Mouse (Mus musculus) B cell, adult 2 months (primary cell): ENCODE results near the gene Abca7.
A peak's percentile ranks its signal among the peaks of the same experiment; 100 is the strongest.
"Not testable (repeated sequence)": the region's sequence is repeated elsewhere in the genome, so short reads cannot be mapped to it uniquely, and the experiment has no call there.

Experiments
- DNase-seq, 2 experiments: peaks; one replicate each; pipeline ENCODE4 v3.0.0; 2022

The Abca7 gene

DNA sequence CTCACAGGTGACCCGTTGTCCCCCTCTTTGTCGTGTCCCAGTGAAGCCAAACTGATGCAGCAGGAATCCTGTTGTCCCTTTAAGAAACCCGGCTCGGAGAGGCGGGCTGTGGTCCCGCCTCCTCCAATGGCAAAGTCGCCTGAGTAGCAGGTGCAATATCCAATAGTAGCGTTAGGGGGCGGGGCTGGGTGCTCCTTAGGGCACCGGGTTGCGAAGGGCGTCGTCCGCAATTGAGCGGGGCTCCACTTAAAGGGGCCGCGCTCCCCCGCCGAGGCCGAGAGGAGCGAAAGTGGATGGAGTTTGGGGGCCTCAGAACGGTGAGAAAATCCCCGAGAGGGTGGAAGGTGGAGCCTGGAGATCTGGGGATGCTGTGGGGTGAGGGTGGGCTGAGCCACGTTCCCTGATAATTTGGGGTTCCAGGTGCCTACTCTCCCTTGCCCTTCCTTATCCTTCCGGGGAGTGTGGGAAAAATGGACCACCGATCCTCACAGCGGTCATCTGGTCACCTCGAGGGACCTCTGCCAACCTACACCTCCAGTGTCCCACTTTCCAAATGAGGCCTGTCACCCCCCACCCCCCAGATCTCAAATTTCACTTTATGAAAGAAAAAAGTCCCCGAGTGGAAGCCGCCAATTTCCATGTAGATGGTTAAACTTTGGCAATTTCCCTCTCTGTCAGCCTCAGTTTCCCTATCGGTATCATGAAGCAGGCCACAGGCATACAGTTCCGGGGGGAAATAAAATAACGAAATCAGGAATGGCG is at the start of gene Abca7:
Gene Abca7, plus strand, starts transcription at position 223 of the 762 bp plus-strand sequence.
- DNase-seq = peak; percentile 97 to 98

DNA sequence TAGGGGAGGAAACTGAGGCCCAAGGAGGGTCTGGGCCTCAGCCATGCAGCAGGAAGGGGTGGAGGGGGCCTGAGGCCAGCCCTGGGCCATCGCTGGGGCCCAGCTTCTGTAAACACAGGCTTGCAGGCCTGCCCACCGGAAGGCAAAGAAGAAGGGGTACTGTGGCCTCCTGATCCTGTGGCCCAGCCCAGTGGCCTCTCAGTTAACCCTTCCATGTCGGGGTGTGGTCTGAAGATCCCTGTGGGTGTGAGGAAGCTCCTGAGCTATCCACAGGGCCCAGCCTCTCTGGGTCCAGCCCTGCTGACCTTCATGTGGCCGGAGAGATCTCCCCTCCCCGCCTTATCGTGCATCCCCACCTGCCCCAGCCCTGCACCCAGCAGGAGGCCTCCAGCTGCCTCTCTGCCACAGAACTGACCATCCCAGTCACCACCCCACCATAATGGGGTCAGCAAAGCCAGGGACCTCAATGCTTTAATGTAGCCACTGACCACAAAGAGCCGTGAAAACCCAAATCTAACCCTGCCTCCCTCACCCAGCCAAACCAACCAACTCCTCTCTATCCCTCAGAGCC is 49.5 kb upstream of the Abca7 start:
- DNase-seq = no peak

DNA sequence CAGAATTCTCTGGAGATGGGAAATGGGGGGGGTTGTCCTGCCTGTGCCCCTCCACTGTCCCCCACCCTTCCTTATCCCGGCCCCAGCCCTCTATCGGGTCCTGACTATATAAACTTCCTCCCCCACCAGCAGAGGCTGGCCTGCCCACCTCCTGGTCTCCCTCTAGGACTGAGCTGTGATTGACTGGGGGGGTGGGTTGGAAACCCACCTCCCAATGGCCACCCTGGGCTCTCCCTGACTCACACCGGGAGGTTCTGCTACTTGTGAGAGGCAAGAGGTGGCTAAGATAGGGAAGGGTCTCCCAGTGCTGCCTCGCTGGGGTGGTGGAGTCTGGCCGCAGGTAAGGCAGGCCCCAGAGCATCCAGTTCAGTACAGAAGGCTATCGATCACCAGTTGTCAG is 48.8 kb upstream of the Abca7 start:
- DNase-seq = no peak

DNA sequence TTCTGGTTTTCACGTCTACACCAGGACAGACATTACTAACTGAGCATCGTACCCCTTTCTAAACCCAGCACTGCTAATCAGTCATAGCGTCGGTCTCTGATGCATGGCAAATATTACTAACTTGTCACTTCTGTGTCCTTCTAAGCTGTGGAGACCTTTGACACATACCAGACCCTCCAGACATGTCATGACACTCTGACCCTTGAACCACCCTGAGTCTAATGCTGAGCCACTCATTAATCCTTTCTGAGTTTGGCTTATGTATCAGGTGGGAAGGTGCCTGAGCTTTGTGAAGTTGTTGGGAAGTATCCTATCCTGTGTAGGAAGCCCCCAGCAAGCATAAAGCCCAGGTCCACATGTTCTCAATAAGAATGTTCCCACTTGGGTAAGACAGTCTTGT is 46.4 kb upstream of the Abca7 start:
- DNase-seq = no peak

DNA sequence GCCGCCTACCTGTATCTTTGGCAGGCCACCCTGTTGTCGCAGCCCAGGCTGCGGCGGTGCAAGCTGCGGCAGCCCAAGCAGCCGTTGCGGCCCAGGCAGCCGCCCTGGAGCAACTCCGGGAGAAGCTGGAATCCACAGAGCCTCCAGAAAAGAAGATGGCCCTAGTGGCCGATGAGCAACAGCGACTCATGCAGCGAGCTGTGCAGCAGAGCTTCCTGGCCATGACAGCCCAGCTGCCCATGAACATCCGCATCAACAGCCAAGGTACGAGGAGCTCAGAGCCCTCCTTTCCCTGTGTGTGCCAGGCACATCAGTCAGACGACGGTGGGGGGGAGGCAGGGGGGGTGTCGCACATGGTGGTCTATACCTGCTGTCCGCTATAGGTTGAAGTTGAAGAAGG is 45.6 kb upstream of the Abca7 start:
- DNase-seq = no peak

DNA sequence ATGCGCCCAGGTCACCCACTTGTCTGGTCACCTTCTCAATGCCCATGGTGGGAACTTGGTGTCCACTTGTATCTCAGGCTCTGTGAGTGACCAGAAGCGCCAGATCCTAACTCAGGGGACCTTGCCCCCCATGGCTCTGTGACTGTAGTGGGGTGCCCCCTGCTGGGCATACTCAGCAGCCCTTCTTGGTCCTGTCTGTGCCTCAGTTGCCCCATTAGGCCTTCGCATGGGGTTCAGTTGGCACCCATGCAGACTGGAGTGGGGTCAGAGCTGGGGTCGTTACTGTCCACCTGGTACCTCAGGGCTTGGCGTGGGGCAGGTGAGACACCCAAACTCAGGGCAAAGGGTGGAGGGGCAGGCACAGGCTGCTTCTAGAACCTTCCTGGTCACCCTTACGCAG is 42.3 kb upstream of the Abca7 start:
- DNase-seq = peak; percentile 64 to 66

DNA sequence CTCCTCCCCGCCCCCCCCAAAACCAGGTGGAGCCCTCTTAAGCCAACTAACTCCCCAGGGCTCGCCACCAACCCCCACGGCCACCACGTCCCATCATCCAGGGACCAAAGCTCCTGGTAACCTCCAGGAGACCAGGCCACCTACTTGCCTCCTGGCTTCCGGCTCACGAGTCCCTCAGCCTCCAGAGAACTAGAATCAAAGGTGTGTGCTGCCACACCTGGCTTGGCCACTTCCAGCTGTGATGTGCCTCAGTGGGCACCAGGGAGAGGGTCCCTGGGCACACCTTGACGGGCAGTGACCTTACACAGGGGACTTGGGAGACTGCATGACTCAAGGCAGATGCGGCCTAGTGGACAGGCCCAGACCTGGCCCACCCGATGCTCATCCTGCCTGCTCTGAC is 40.6 kb upstream of the Abca7 start:
- DNase-seq = no peak

DNA sequence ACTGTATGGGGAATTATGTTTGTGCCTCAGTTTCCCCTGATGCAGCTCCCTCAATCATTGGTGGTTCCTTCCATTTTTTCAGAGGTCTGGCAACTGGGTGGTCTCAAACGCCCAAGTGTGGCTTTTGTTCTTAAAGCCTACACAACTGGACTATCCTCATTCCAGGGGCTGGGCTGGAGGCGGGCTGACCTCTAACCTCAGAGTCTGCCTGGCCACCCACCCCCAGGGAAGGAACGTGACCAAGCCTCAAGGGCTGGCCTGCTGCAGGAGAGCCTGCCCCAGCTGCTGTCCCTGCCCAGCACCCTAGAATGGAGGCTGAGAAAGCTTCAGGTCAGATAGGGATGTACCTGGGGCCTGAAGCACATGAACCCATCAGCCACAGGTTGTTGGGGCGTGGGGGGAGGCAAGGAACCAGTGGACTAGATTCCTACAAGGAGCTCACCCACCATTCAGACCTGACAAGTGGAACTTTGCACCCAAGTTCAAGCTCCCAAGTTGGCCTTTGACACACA is 39.6 kb upstream of the Abca7 start:
- DNase-seq = no peak

DNA sequence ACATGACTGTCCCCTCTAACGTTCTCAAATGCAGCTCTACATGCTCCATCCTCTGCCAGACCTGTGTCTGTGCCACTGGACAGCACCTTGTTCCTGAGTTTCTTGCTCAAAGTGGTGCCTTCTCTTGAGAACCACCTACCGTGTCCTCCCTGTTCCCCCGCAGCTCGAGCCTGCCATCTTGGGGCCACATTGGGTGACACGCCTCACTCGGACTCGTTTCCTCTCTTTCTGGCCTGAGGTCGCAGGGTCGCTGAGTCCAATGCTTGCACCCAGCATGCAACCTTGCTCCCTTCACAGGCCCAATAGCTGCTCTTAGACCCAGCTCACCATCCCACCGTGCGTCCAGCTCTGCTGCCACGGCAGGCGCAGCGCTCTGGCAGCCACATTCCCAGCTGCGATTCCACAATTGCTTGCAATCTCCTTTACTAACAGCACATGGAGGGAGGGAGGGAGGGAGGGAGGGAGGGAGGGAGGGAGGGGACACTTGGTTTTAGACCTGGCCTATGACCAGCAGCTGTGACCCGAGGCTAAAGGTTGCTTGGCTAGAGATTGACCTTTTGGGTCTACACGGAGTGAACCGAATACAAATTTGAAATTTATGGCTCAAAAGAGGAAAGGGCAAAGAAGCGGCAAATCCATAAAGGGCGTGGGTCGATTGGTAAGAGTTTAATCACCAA is 38.0 kb upstream of the Abca7 start:
- DNase-seq = peak; percentile 90 to 92

DNA sequence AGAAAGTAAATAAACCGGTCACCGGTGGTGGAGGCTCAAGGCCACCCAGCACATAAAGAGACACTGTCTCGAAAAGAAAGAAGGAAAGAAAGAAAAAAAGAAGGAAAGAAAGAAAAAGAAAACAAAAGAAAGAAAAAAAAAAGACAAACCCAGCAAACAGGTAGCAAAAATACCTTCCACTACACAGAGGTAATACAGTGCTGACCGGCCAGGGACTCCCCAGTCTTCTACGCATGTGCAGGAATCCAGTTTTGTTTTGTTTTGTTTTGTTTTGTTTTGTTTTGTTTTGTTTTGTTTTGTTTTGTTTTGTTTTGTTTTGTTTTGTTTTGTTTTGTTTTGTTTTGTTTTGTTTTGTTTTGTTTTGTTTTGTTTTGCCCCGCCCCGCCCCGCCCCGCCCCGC is 36.9 kb upstream of the Abca7 start:
- DNase-seq = not testable (repeated sequence)

DNA sequence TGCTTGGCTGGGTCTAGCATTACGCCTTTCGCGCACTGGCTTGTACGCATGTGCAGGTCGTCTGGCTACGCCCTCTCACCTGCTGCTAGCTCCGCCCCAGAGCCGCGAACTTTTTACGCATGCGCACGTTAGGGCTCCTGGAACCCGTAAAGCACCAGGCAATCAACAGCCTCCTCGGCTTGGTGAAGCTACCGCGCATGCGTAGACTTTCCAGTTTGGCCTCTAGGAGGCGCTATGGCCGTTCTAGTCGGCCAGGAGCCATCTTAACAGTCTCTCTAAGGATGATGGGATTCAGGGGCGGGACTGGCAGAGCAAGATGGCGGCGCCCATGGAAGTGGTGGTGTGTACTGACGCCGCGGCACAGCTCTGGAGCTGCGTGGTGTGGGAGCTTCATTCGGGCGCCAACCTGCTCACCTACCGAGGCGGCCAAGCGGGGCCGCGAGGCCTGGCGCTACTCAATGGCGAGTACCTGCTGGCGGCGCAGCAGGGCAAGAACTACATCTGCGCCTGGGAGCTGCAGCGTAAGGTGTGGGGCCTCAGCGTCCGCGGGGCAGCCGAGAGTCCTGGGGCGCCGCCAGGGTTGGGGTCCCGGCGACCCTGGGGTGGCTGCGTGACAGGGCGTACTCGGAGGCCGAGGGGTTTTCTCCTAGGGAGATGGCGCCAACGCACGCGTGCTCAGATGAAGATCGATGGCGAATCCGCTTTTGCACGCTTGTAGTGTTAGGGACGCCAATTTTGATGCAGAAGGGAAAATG is 36.3 kb upstream of the Abca7 start, which contains the start of gene Wdr18:
Gene Wdr18, plus strand, starts transcription at position 306 of the 755 bp plus-strand sequence.
- peak; percentile 99 for DNase-seq

DNA sequence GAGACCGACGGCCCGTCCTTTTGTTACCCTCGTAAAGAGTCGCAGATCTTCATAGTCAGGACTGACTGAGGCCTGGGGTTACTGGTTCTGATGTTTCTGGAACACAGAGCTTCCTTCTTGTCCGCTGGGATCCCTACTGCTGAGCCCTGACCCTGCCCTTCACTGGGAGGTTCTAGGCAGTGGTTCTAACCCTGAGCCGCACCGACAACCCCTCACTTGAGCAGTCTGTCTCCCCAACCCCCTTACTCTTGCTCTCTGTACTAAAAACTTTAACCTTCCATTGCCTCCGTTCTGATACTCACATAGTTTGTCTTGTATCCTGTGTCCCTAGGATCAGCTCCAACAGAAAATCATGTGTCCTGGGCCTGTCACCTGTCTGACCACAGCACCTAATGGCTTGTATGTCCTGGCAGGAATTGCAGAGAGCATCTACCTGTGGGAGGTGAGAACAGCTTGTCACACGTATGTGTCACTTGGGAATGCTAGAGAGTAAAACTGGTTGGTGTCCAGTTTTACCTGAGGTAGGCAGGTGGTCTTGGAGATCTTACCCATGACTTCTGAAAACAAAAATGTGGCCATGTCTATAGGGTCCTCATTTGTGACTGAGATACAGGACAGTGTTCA is 35.5 kb upstream of the Abca7 start:
- DNase-seq = no peak

DNA sequence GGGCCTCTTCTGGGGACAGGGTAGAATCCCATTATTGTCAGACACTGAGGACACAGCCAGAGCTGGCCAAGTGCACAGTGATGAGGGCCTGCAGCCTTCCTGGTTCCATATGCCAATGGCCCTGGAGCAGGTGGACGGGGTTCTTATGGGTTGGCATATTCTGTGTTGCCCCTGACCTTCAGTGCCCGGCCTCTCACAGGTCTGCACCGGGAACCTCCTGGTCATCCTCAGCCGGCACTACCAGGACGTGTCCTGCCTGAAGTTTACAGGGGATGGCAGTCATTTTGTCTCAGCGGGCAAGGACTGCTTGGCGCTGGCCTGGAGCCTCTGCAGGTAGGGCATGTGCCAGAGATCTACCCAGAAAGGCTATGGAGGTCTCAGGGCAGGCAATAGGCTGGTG is 31.6 kb upstream of the Abca7 start:
- DNase-seq = no peak

DNA sequence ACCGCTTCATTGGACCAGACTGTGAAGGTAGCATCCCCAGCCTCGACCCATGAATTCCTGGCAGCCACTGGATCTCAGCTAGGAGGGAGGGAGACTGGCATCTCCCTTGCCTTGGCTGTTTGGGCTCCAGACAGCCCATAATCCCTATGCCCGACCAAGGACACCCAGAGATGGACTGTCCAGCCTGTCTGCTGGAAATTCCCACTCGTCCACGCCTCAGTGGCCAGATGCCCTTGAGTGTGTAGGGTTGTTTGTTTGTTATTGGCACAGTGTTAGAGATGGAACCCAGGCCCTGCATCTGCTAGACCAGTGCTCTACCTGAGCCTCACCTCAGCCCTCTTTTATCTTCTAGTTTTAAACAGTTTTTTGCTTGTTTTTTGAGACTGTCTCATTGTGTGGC is 31.0 kb upstream of the Abca7 start:
- DNase-seq = no peak

DNA sequence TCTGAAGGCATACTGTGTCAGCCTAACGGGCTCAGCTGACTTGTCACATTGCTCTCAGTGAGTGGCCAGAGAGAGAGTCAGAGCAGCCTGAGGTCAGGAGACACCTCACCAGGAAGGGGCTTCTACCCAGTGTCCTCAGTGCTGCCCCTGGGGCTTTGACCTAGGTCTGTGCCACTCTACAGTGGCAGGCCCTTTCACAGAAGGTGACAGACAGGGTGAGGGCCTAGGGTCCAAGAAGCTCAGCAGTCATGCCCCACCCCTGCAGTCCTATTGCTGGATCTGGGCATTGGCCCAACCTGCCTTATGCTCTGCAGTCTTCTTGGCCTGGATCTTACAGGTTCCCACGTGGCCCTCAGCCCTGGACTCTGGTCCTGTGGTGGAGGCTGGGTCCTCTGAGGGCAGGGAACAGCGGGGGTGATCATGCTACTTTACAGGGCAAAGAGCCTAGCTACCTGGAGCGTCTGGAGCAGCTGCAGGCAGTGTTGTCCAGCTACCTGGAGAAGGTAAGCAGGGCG is 29.4 kb upstream of the Abca7 start:
- no peak for DNase-seq

DNA sequence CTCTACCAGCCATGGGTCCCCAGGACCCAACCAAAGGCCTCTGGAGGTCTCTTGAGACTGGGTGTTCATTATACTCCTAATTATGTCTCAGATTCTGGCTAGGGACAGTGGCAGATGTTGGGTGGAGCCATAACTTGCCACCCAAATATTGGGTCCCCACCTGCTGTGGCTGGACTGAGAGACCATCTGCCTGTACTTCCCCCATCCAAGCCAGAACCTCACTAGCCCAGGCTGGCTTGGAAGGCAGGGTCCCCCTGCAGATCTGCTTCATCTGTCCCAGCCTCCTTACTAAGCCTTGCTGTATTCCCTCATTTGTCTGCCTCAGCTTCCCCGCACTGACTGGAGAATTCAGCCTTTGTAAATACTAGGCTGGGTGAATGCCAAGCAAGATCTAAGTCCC is 28.1 kb upstream of the Abca7 start:
- DNase-seq = no peak

DNA sequence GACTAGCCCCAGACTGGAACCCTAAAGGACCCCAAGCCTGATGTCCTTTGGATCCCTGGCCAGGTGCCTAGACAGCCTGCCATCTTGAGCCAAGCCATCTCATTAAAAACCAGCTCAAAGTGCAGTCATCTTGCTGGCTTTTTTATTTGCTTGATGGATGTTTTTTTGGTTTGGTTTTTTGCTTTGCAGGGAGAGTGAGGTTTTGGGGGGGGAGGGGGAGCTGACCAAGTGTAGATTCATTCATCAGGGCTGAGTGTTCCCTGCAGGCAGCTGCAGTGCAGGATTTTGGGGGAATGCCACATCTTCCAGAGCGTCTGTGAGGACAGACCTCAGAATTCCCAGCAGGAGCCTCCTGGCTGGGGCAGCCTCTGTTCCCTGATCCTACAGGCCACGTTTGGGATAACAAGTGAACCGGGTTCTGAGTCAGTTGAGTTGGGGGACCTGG is 27.1 kb upstream of the Abca7 start:
- no peak for DNase-seq

DNA sequence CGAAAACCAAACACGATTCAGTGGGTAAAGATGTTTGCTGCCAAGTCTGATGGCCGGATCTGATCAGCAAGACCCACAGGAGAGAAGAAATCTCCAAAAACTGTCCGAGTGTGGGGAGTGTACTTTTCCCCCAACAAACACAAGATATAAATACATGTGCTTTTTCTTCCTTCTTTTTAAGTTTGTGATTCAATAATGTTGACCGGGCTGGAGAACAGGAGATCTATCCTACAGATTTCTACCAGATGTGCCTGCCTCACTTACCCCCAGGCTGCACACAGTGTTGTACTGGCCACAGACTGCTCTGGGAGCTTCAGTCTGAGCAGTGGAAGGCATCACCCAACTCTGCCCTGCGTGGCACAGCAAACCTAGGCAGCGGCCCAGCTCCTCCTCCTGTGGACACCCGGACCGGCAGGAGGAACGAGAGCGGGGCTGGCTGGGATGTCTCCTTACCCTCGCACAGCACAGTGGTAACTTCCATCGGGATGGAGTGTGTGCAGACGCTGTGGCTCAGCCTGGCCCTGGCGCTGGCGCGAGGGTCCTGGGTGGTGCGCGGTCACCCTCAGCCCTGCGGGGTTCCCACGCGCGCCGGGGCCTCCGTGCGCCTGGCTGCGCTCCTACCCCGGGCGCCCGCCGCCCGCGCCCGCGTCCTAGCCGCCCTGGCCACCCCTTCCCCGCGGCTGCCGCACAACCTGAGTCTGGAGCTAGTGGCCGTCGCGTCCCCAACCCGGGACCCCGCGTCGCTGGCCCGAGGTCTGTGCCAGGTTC is 25.7 kb upstream of the Abca7 start, which contains the start of gene Grin3b:
Gene Grin3b, plus strand, starts transcription at position 301 of the 768 bp plus-strand sequence.
- no peak for DNase-seq

DNA sequence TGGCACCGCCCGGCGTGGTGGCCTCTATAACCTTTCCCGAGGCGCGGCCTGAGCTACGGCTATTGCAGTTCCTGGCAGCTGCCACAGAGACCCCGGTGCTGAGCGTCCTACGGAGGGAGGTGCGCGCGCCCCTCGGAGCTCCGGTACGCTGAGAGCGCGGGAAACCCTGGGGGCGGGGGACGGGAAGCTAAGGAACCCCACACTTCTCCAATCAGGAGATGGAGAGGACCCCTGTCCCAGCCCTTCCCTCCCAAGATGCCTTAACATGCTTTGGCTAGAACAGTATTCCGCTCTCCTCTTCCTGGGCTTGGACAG is 25.2 kb upstream of the Abca7 start:
- DNase-seq = no peak

DNA sequence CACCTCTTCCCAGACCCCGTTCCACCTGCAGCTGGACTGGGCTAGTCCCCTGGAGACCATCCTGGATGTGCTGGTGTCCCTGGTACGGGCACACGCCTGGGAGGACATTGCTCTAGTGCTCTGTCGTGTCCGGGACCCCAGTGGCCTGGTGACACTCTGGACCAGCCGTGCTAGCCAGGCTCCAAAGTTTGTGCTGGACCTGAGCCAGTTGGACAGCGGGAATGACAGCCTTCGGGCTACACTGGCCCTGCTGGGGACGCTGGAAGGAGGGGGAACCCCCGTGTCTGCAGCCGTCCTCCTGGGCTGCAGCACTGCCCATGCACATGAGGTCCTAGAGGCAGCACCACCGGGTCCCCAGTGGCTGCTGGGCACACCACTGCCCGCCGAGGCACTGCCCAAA is 23.5 kb upstream of the Abca7 start:
- no peak for DNase-seq

DNA sequence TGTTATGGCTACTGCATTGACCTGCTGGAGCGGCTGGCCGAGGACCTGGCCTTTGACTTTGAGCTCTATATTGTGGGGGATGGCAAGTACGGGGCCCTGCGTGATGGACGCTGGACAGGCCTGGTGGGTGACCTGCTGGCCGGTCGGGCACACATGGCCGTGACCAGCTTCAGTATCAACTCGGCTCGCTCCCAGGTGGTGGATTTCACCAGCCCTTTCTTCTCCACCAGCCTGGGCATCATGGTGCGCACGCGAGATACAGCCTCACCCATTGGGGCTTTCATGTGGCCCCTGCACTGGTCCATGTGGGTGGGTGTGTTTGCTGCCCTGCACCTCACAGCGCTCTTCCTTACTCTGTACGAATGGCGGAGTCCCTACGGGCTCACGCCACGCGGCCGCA is 22.2 kb upstream of the Abca7 start:
- DNase-seq = no peak

DNA sequence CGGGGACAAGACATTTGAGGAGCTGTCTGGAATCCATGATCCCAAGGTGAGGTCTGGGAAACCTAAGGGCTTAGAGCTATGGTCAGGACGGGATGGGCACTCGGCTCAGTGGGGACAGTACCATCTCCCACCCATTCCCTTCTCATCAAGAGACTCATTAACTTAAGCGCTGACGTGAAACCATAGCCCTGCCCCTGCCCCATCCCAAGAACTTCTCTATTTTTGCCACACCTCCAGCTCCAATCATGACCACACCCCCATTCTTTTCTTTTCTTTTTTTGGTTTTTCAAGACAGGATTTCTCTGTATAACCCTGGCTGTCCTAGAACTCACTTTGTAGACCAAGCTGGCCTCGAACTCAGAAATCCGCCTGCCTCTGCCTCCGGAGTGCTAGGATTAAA is 21.6 kb upstream of the Abca7 start:
- no peak for DNase-seq
